Mouse (Mus musculus): ENCODE data around the gene Ptprk. TPM values are rescaled to one million over a fixed set of nuclear protein-coding genes. Genes with fewer than 3 reads are reported as not detected.

The Ptprk gene
- polyA plus RNA-seq, 1 experiment from 2014 or later = 15.2 TPM

DNA sequence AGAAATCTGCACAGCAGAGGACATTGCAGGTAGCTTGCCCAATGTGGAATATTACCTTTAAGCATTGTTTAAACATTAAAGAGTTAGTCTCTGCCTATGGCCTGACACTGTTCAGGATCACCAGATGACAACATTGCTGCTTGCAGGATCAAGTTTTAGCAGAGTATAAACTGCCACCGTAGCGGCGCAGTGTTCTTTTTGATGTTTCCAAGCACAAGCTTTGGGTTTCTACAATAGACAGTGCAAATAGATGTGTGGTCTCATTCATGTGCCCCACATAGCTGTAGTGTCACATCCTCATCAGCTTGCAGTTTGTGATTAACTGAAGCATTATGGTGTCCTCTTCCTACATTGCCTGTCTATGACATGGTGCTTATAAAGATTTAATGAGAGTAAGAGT lies 522.3 kb downstream of the Ptprk start:
- H3K4me1 ChIP-seq (replicated peaks; ENCODE audit: control insufficient read depth, insufficient read depth, low read length) = no peaks in the 10 kb centered on the region; the same call in 1 of the 2 replicates
- no peak overlapping the region for H3K4me2 ChIP-seq
- no peaks in the 10 kb centered on the region for H3K36me3 ChIP-seq (ENCODE audit: control insufficient read depth, insufficient read depth, low read length)
- WGBS = 94% methylated on average over 3 of the region's 3 CpGs
- DNase-seq (ENCODE audit: low spot score) (no peak), ATAC-seq (replicated peaks; ENCODE audit: low FRiP score) (no peak)
- H3K27me3 ChIP-seq (replicated peaks; ENCODE audit: control insufficient read depth, insufficient read depth, low read length) = no peaks in the 10 kb centered on the region
- no peaks in the 10 kb centered on the region for H3K9me3 ChIP-seq (ENCODE audit: control insufficient read depth, low read length)
- no peak overlapping the region for H3K9ac ChIP-seq (ENCODE audit: low read depth, low read length)
- H3K27ac ChIP-seq (ENCODE audit: low read depth, low read length) = no peak overlapping the region
- H3K4me3 ChIP-seq (ENCODE audit: low read depth, low read length) = no peak overlapping the region

DNA sequence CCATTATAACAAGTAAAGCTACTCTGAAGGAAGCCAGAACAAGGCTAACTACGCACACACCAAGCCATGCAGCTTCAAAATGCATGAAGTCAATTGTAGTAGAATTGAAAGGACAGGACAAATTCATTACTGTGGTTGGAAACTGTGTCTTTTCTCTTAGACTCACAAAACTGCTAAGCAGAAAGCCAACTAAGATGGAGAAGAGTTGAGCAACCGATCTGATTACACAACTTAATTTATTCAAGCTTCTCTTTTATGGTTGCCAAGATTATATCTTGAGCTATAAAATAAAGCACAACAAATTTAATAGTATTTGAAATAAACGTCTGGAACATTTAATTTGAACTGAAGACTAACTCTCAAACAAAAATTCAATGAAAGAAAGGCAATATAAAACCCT lies 534.5 kb downstream of the Ptprk start:
- H3K36me3 ChIP-seq (ENCODE audit: control insufficient read depth, insufficient read depth, low read length) = no peaks in the 10 kb centered on the region
- no peak overlapping the region for H3K4me2 ChIP-seq
- no peak for DNase-seq (ENCODE audit: low spot score)
- H3K4me1 ChIP-seq (replicated peaks; ENCODE audit: control insufficient read depth, insufficient read depth, low read length) = no peaks in the 10 kb centered on the region
- no peaks in the 10 kb centered on the region for H3K9me3 ChIP-seq (ENCODE audit: control insufficient read depth, low read length)
- no peak for ATAC-seq (replicated peaks; ENCODE audit: low FRiP score)
- H3K27ac ChIP-seq (ENCODE audit: low read depth, low read length) = no peak overlapping the region
- H3K27me3 ChIP-seq (replicated peaks; ENCODE audit: control insufficient read depth, insufficient read depth, low read length) = no peaks in the 10 kb centered on the region
- H3K9ac ChIP-seq (ENCODE audit: low read depth, low read length) = no peak overlapping the region
- 72% methylated on average over 3 of the region's 3 CpGs for WGBS
- H3K4me3 ChIP-seq (ENCODE audit: low read depth, low read length) = no peak overlapping the region

DNA sequence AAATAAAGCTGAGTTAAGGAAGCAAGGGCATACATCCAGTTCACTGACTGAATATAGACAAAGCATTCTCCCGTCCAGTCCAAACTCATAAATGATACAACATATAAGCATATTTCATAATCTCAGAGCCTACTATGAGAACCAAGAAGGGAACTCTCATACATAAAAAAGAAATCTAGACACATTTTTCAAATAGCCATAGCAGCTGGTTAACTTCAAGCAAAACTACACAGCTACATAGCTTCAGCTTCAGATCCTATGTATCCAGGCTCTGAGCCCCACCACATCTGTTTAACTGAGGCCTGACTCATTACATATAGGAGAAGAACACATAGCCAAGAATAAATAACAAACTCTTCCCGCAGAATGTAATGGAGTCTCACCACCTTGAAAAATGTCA lies 539.8 kb downstream of the Ptprk start:
- 77% methylated on average over 2 of the region's 2 CpGs for WGBS

GRCm38 (mm10) chr10:28617203-28617602 lies 542.6 kb downstream of the Ptprk start:
- no peak overlapping the region for H3K4me3 ChIP-seq (ENCODE audit: low read depth, low read length)
- no peaks in the 10 kb centered on the region for H3K36me3 ChIP-seq (ENCODE audit: control insufficient read depth, insufficient read depth, low read length)
- H3K4me2 ChIP-seq = no peak overlapping the region
- H3K4me1 ChIP-seq (replicated peaks; ENCODE audit: control insufficient read depth, insufficient read depth, low read length) = no peaks in the 10 kb centered on the region
- ATAC-seq (replicated peaks; ENCODE audit: low FRiP score) (no peak), DNase-seq (ENCODE audit: low spot score) (no peak)
- H3K9ac ChIP-seq (ENCODE audit: low read depth, low read length) = no peak overlapping the region
- no peak overlapping the region for H3K27ac ChIP-seq (ENCODE audit: low read depth, low read length)
- 93% methylated on average over 7 of the region's 7 CpGs for WGBS
- H3K27me3 ChIP-seq (replicated peaks; ENCODE audit: control insufficient read depth, insufficient read depth, low read length) = no peaks in the 10 kb centered on the region
- H3K9me3 ChIP-seq (ENCODE audit: control insufficient read depth, low read length) = no peaks in the 10 kb centered on the region

More for the DNA sequence above, 539.8 kb downstream of the Ptprk start:
- DNase-seq (ENCODE audit: low spot score) = no peak
- H3K4me3 ChIP-seq (ENCODE audit: low read depth, low read length) = no peak overlapping the region
- H3K27ac ChIP-seq (ENCODE audit: low read depth, low read length) = no peak overlapping the region
- ATAC-seq (replicated peaks; ENCODE audit: low FRiP score) = no peak
- no peaks in the 10 kb centered on the region for H3K36me3 ChIP-seq (ENCODE audit: control insufficient read depth, insufficient read depth, low read length)
- no peaks in the 10 kb centered on the region for H3K4me1 ChIP-seq (replicated peaks; ENCODE audit: control insufficient read depth, insufficient read depth, low read length)
- no peaks in the 10 kb centered on the region for H3K9me3 ChIP-seq (ENCODE audit: control insufficient read depth, low read length)
- no peak overlapping the region for H3K9ac ChIP-seq (ENCODE audit: low read depth, low read length)
- no peak overlapping the region for H3K4me2 ChIP-seq
- H3K27me3 ChIP-seq (replicated peaks; ENCODE audit: control insufficient read depth, insufficient read depth, low read length) = no peaks in the 10 kb centered on the region

DNA sequence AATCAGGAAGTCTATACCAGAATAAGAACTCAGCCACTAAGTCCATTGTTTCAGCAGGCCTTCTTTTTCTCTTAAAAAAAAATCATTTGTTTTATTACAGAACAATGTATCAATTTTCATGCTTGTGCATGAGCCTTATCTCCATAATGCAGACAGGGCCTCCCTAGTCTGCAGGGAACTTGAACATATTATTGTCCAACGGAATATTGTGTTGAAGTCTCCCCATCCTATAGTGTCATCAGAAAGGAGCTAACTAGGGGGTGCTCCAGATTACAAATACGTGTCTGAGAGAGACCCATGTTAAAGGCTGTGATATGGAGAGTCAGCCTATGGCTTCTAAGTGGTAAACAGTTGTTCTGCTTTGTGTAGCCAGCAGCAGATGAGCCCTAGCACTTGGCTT lies 543.4 kb downstream of the Ptprk start:
- DNase-seq (ENCODE audit: low spot score) (no peak), ATAC-seq (replicated peaks; ENCODE audit: low FRiP score) (no peak)
- Histone ChIP-seq H3K4me3 (ENCODE audit: low read depth, low read length) (no peak overlapping the region), H3K36me3 (ENCODE audit: control insufficient read depth, insufficient read depth, low read length) (no peaks in the 10 kb centered on the region), H3K27ac (ENCODE audit: low read depth, low read length) (no peak overlapping the region), H3K9ac (ENCODE audit: low read depth, low read length) (no peak overlapping the region), H3K9me3 (ENCODE audit: control insufficient read depth, low read length) (no peaks in the 10 kb centered on the region), H3K4me2 (no peak overlapping the region), H3K4me1 (replicated peaks; ENCODE audit: control insufficient read depth, insufficient read depth, low read length) (no peaks in the 10 kb centered on the region), H3K27me3 (replicated peaks; ENCODE audit: control insufficient read depth, insufficient read depth, low read length) (no peaks in the 10 kb centered on the region)
- WGBS = 55% methylated on average over 2 of the region's 2 CpGs

DNA sequence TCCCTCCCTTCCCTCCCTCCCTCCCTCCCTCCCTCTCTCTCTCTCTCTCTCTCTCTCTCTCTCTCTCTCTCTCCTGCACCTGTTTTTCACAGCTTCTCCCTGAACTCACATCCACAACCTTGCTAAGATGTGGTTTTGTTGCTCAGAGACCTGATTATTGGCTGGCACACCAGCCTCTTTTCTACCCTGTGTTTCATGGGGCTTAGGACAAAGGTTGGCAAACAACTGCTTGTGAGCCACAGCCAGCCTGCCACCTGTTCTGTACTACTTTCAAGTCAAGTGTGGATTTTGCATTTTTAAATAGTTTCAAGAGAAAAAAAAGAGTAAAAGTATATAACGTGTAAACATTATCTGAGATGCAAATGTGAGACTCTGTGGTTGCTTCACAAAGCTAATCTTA lies 544.8 kb downstream of the Ptprk start:
- DNase-seq (ENCODE audit: low spot score) = no peak
- H3K36me3 ChIP-seq (ENCODE audit: control insufficient read depth, insufficient read depth, low read length) = no peaks in the 10 kb centered on the region
- H3K4me2 ChIP-seq = no peak overlapping the region
- H3K27ac ChIP-seq (ENCODE audit: low read depth, low read length) = no peak overlapping the region
- H3K9me3 ChIP-seq (ENCODE audit: control insufficient read depth, low read length) = no peaks in the 10 kb centered on the region
- no peaks in the 10 kb centered on the region for H3K27me3 ChIP-seq (replicated peaks; ENCODE audit: control insufficient read depth, insufficient read depth, low read length)
- no peak overlapping the region for H3K9ac ChIP-seq (ENCODE audit: low read depth, low read length)
- 81% methylated on average over 1 of the region's 1 CpGs for WGBS
- H3K4me3 ChIP-seq (ENCODE audit: low read depth, low read length) = no peak overlapping the region
- ATAC-seq (replicated peaks; ENCODE audit: low FRiP score) = no peak
- H3K4me1 ChIP-seq (replicated peaks; ENCODE audit: control insufficient read depth, insufficient read depth, low read length) = no peaks in the 10 kb centered on the region

DNA sequence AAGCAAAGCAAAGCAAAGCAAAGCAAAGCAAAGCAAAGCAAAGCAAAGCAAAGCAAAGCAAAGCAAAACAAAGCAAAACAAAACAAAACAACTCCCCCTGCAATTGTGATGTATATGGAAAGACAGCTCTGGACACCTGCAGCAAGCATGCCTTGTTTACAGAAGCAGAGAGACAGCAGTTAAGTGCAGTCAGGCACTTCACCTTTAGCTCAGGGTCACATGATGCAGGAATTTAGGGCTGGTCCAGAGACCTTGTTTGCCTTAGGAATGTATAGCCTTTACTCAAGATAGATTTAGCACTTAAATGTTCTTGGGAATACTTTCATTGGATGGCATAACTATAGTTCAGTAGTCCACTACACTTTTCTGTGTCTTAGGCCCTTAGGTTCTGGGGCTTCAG lies 561.5 kb downstream of the Ptprk start:
- ATAC-seq (replicated peaks; ENCODE audit: low FRiP score) = no peak
- H3K4me1 ChIP-seq (replicated peaks; ENCODE audit: control insufficient read depth, insufficient read depth, low read length) = no peaks in the 10 kb centered on the region

GRCm38 (mm10) chr10:28641887-28642286 lies 567.3 kb downstream of the Ptprk start:
- Histone ChIP-seq H3K9me3 (ENCODE audit: control insufficient read depth, low read length) (no peaks in the 10 kb centered on the region), H3K27me3 (replicated peaks; ENCODE audit: control insufficient read depth, insufficient read depth, low read length) (no peaks in the 10 kb centered on the region), H3K4me1 (replicated peaks; ENCODE audit: control insufficient read depth, insufficient read depth, low read length) (no peaks in the 10 kb centered on the region), H3K36me3 (ENCODE audit: control insufficient read depth, insufficient read depth, low read length) (no peaks in the 10 kb centered on the region), H3K27ac (ENCODE audit: low read depth, low read length) (no peak overlapping the region), H3K4me2 (no peak overlapping the region), H3K4me3 (ENCODE audit: low read depth, low read length) (no peak overlapping the region), H3K9ac (ENCODE audit: low read depth, low read length) (no peak overlapping the region)
- DNase-seq (ENCODE audit: low spot score) (no peak), ATAC-seq (replicated peaks; ENCODE audit: low FRiP score) (no peak)
- 91% methylated on average over 2 of the region's 2 CpGs for WGBS

More for the DNA sequence above, 561.5 kb downstream of the Ptprk start:
- Histone ChIP-seq H3K4me3 (ENCODE audit: low read depth, low read length) (no peak overlapping the region), H3K27ac (ENCODE audit: low read depth, low read length) (no peak overlapping the region), H3K9ac (ENCODE audit: low read depth, low read length) (no peak overlapping the region), H3K36me3 (ENCODE audit: control insufficient read depth, insufficient read depth, low read length) (no peaks in the 10 kb centered on the region), H3K4me2 (no peak overlapping the region), H3K9me3 (ENCODE audit: control insufficient read depth, low read length) (no peaks in the 10 kb centered on the region), H3K27me3 (replicated peaks; ENCODE audit: control insufficient read depth, insufficient read depth, low read length) (no peaks in the 10 kb centered on the region)
- DNase-seq (ENCODE audit: low spot score) = no peak

Measured in liver, embryonic 11.5 days (tissue).